Mouse (Mus musculus) liver, embryonic 14.5 days (tissue): Measurements from ENCODE around the gene Kazn.

Source experiments
- CTCF ChIP-seq: IDR thresholded peaks from 2 replicates; pipeline ENCODE4 v1.5.1; 2016; ENCODE audit warnings: antibody characterized with exemption, low read depth, control low read depth
- EP300 ChIP-seq: IDR thresholded peaks from 2 replicates; pipeline ENCODE4 v1.6.1; 2016; ENCODE audit warnings: antibody characterized with exemption, low read depth

- TF ChIP-seq CTCF (no peak), EP300 (no peak)
These were observed 10.9 kb upstream of the Kazn start for GRCm38 (mm10) chr4:142250054-142250453.
